Mouse (Mus musculus): Measurements from ENCODE around the gene Heyl.

- TF ChIP-seq GATA1 (IDR thresholded peaks at IDR 0.05; ENCODE audit: low read length) (no peak), TAL1 (IDR thresholded peaks at IDR 0.05; ENCODE audit: low read length) (no peak)
Measured at GRCm38 (mm10) chr4:123271063-123271462, 37.7 kb downstream of the Heyl start.

All from erythroblast, embryonic 14.5 days (primary cell).